Mouse (Mus musculus): ENCODE measurements around the gene D430041D05Rik. TPM values are rescaled to one million over a fixed set of nuclear protein-coding genes. Genes with fewer than 3 reads are reported as not detected.
"Not testable (repeated sequence)": the region's sequence is repeated elsewhere in the genome, so short reads cannot be mapped to it uniquely, and the experiment has no call there.

D430041D05Rik gene
- total RNA-seq, 2 experiments from 2014 or later = 0.03 TPM

DNA sequence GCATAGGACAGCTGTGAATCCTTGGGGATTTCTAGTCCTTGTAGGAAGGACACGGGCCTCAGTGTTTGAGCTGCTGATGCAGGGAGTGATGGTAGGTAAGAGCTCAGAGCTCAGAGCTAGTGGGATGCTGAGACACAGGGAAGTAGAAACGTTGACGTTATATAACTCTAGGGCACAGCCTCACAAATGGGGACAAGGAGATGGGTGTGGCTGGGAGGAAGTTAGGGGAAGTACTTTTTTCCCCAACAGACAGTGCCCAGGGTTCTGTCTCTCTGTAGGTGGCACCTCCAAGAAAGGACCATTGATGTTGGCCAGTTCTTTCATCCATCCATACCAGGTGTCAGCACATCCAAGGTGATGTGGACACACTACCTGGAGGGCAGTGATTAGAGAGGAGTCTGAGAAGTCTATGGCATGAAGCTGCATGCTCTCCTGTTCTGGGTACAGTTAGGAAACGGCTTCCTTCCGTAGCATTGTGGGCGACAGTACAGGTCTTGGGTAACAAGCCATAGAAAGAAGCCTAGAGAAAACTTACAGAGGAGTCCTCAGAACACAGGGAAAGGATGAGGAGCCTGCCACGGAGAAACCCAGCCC lies 278.4 kb downstream of the D430041D05Rik start:
- intact Hi-C loops (cut with DNase I) = no loop called here
- DNase-seq (ENCODE audit: low spot score) = no peak

DNA sequence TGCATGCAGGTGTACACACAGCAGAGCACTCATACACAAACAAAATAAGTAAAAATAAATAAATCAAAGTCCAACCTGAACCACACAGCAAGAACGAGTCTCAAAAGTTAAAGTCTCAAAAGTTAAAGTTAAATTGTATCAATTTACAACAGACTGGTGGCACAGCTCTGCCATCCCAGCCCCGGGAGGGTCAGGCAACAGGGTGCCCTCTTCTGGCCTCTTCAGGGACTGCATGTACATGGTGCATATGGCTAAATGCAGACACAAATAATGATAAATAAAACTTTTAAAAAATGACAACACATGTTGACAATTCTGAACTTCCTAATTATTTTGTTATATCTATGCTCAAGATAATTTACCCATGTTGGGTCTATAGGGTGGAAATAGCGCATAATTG lies 279.8 kb downstream of the D430041D05Rik start:
- no peak for DNase-seq (ENCODE audit: low spot score)
- intact Hi-C loops (cut with DNase I) = no loop called here

DNA sequence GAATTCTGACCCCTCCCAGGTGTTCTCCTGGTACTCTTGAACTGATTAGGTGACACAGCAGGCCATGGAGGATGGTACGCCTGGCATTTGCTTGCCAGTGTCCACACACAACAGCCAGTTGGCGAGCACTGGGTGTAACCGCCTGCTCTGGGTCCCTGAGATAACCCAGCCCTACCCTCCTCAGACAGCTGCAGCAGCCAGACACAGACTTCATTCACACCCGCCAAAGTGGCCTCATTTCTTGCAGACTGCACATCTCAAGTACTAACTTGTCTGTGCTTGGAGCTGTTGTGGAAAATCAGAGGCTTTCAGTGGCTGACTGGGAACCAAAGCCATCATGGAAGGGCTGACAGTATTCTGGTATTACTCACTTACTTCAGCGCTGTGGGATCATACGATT lies 280.6 kb downstream of the D430041D05Rik start:
- intact Hi-C loops (cut with DNase I) = no loop called here
- DNase-seq (ENCODE audit: low spot score) = no peak

DNA sequence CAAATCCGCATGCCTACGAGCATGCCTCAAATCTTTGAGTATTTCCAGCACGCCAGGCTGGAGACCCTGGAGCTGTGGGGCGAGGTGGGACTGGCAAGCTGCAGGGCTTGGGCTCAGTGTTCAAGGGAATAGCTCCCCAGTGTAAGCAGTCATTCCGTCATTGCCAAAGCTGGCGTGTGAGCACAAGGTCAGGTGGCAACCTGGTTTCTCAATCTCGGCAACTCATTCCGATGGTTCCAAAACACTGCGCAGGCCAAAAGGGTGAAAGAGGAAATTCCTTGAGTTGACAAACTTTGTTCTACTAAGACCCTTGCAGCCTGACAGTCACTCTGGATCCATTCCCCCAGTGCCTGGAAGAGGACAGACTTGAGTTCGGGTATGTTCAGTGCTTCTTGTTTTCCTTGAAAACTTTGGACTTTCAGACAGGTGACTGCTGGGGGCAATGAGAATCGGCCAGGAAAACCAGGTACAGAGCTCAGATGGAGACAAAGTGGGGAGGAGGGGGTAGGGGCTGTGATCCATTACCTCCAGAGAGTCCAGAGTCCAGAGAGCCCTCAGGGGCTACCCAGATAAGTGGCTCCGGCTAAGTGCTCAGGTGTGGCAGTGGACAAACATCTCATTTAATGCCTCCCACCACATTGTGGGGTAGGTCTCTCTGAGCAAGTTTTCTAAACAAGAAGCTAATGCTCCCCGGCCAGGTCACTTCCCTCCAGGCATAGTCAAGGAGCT lies 281.8 kb downstream of the D430041D05Rik start:
- intact Hi-C loops (cut with DNase I) = loop anchor here (5.0 kb wide), 2 partner anchors 87 to 463 kb away; partner anchors contain the start of gene Cstf3
- no peak for DNase-seq (ENCODE audit: low spot score)

DNA sequence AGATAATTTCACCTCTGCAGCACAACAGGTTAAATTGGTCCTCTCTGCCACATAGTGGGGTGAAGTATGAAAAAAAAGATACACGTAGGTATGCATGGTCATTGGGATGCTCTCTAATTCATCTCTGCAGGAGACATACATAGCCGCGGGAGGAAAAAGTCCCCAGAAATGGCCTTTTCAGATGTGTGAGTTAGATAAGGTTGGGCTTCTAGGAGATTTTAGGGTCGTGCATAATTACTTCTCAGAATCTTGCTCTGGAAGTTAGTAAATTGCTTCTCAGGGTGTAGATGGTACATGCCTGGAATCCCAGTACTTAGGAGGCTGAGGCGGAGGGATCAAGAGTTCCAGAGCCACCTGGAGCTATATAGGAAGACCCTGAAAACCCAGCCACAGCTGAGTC lies 286.7 kb downstream of the D430041D05Rik start:
- intact Hi-C loops (cut with DNase I) = no loop called here
- DNase-seq (ENCODE audit: low spot score) = no peak

DNA sequence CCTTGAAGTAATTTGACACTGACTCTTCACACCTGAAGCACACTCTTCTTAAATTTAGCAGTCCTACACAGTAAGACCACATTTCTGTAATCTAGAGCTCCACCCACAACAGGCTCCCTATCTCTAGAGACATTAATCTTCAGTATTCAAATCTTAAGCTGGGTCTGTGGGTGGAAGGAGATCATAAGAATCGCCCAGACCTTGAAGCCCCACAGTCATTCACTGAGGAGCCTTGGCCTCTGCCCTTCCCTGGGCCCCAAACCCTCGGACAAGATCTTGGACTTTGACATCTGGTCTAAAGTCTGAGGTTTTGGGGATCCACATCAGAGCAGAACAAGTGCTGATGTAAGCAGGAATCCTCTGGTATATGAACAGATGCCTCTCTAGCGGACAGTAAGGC lies 287.3 kb downstream of the D430041D05Rik start:
- no peak for DNase-seq (ENCODE audit: low spot score)
- intact Hi-C loops (cut with DNase I) = loop anchor here (2.0 kb wide), 1 partner anchor 27 kb away; no protein-coding TSS in a partner anchor

DNA sequence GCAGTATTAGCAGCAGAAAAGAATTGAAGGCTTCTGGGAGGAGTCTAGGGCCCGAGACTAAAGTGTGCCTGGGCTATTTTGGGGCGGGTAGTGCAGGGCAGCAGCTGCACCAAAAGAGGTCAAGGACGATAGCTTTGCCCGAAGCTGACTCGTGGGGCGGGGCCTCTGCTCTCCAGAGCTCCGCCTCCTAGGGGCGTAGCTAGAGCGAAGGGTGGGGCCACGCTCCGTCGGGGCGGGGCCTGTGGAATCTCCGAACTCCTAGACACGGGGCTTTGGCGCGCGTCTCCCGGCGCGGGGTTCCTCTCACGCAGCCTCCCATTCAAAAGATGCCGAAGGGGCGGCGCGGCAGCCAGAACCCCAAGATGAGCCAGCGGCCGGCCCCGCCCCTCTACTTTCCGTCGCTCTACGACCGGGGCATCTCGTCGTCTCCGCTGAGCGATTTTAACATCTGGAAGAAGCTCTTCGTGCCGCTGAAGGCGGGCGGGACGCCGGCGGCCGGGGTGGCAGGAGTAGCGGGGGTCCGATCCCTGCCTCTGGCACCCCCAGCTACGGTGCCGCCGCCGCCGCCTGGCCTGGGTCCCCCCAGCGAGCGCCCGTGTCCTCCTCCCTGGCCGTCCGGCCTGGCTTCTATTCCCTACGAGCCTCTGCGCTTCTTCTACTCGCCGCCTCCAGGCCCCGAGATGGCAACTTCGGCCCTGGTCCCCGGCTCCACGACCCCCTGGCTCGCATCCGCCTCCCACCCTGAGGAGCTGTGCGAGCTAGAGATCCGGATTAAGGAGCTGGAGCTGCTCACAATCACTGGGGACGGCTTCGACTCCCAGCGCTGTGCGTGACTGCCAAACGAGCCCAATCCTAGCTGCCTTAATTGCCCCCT lies 288.1 kb downstream of the D430041D05Rik start, which contains the start of gene A930018P22Rik:
Gene A930018P22Rik (plus strand): TSS at position 265 of the 874 bp plus-strand sequence.
- intact Hi-C loops (cut with DNase I) = loop anchor here (2.0 kb wide), 1 partner anchor 26 kb away; no protein-coding TSS in a partner anchor
- DNase-seq (ENCODE audit: low spot score) = peak; percentile 86

DNA sequence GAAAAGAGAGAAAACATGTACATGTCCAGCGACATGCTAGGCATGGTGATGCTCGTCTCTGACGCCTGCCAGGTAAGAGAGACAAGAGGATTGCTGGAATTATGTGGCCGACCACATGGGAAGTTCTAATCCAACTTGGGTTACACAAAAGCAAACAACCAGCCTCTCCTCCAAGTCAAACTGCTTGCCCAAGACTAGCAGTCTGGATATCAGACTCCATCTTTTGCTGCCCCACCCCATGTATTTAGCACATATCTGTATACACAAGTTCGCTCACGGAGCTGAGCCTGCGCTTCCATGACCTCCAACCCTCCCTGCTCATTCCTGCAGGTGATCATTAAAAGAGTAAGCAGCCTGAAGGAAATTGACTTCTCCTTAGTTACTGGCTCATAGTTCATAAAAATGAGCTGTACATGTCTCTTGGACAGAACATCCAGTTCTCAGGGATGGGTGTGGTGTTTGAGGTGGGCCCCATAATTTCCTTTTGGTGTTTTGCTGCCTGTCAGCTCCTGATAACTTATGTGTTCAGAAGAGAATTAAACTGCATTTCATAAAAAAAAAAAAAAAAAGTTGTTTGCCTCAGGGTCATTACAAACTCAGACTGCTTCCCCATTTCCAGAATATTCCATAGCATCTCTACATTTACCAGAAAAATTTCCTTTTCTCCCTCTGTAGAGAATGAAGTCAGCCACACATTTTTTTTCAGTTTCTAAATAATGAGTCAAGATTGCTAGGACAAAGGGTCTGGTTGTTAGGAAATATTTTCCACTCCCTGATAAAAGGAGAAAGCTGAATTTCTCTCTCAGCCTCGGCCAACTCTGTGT lies 288.9 kb downstream of the D430041D05Rik start:
- no peak for DNase-seq (ENCODE audit: low spot score)
- intact Hi-C loops (cut with DNase I) = loop anchor here (2.0 kb wide), 1 partner anchor 25 kb away; no protein-coding TSS in a partner anchor

DNA sequence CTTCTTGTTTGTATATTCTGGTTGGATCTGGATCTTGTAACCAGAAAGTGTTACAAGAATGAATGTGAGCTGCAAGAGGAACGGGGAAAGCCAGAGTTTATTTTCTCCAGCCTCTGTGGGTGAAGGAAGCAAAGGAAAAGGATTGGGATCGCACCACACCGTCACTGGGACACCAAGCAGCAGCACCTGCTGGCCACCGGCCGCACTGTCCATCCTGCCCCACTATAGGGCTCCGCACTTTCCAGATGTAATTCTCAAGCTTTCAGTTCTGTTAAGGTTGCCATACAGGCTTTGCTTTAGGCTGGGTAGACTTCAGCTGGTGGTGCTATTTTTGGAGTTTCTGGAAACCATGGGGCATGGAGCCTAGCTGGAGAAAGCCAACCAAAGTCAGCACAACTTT lies 290.5 kb downstream of the D430041D05Rik start:
- no peak for DNase-seq (ENCODE audit: low spot score)
- intact Hi-C loops (cut with DNase I) = no loop called here

DNA sequence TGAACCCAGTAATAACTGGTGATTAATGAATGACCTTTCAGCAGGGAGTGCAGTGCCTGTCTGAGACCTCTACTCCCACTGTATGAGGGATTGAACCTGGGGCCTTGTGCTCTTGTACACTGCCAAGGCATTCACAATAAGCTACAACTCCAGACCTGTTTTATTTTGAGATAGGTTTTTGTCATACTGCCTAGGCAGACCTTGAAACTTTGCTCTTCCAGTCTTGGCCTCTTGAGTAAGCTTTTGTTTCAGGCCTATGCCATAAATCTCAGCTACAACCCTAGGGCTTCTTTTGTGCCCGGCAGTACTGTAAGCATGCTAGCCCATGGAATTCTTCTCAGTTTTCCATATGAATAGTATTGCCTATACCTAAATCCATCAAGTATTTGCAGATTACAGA lies 291.7 kb downstream of the D430041D05Rik start:
- intact Hi-C loops (cut with DNase I) = no loop called here
- no peak for DNase-seq (ENCODE audit: low spot score)

DNA sequence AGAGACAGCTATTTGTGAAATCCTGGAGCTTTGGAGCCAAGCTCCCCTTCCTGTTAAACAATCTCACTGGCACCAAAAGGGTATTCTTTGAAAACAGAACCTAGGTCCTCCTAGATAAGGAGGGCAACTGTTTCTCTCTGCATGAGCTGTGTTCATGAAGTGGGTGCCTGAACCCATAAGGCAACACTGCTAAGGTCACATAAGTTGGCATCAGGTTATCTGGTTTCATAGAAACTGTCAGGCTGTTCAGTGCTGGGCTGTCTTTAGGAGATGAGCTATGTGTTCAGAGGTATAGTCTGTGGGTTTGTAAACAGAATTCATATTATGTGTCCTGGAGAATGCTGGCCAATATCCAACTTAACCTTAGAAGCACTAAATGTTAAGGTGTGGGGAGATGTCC lies 293.6 kb downstream of the D430041D05Rik start:
- intact Hi-C loops (cut with DNase I); DNase-seq (ENCODE audit: low spot score): not testable (repeated sequence)

DNA sequence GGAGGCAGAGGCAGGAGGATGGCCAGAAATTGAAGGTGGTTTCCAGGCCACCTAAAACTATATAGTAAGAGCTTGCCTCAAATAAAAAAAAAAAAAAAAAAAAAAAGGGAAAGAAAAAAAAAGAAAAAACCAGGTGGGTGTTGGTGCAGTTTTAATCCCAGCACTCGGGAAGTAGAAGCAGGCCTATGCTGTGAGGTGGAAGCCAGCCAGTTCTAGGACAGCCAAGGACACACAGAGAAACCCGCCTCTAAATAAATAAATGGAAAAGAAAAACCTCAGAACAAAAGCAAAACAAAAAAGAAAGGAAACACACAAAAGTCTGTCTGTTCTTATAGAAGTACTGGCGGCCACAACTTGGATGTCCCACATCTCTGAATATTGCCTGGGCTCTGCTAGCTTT lies 295.9 kb downstream of the D430041D05Rik start:
- intact Hi-C loops (cut with DNase I) = no loop called here
- no peak for DNase-seq (ENCODE audit: low spot score)

DNA sequence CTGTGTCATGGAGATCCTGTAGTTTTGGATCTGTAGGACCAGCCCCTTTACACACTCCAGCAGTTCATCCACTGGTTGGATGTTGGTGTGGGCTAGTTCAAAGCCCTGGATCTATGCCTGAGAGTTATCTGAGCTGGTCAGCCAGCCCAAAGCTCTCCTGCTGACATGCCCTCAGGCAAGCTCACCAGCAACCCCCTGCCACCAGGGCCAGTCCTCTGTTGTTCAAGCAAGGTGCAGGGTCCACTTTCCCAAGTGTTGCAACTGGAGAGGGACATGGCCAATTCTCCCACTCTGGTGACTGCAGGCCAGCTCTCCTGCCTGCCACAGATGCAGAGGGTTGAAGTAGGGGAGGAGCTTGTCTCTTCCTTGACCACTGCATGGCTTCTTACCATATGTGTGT lies 297.2 kb downstream of the D430041D05Rik start:
- intact Hi-C loops (cut with DNase I); DNase-seq (ENCODE audit: low spot score): not testable (repeated sequence)

DNA sequence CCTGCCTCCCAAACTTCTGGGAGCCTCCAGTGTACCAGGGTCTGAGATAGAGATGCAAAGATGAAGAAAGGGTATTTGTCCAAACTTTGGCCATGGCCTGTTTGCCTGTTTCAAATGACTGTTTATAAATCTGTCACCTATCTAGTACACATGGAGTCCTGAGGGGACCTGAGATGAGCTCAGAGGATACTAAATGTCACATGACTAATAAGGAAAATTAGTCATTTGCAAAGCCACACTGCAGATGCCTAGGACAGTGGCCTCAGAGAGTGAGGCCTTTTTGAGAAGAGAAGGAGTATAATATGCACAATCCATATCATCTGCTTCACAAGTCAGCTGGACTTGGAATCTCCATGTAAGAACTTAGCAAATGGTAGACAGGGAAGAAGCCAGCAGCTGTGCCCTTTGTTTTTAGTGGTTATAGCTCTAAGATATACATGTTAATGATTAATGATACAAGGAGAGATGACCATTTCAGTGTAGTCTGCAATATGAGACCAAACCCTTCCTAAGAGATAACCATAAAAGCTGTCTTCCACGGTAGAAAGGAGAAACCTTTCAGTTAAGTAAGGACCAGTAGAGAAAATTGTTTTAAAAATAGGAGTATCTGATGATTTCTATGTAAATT lies 299.5 kb downstream of the D430041D05Rik start:
- intact Hi-C loops (cut with DNase I); DNase-seq (ENCODE audit: low spot score): not testable (repeated sequence)

DNA sequence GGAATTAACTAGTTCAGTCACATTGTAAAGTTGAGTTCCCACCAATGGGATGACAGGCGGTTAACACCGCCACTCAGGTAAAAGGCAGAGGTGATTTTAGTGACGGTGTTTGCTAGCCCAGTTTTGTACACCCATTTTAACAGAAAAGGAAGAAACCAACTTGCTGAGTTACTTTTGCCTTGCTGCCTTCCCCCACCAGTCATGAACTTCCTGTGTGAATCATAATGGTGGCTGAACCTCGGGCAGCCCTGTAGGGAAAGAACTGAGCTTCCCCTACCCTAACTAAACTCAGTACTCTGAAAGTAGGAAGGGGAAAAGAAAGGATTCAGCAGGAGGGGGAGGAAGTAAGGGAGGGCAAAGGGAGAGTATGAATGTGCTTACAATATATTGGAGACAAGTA lies 300.8 kb downstream of the D430041D05Rik start:
- intact Hi-C loops (cut with DNase I) = no loop called here
- DNase-seq (ENCODE audit: low spot score) = no peak

DNA sequence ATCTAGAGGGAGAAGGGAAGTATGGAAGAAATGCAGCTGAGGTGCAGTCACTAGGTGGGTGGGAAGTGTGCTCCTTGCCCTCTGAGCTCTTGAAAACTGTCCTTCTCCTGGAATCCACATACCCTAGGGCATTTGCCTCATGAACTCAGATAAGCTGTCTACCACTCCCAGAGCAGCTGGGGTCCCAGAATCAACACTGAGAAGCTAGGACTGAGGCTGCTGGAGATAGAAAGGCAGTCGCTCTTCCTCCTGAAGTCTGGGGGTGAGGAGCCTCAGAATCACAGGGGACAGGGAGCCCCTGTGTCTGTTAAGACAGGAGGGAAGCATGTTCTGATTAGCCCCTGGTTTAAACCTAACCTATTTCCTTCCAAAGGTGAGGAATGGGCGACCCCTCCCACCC lies 301.3 kb downstream of the D430041D05Rik start:
- no peak for DNase-seq (ENCODE audit: low spot score)

DNA sequence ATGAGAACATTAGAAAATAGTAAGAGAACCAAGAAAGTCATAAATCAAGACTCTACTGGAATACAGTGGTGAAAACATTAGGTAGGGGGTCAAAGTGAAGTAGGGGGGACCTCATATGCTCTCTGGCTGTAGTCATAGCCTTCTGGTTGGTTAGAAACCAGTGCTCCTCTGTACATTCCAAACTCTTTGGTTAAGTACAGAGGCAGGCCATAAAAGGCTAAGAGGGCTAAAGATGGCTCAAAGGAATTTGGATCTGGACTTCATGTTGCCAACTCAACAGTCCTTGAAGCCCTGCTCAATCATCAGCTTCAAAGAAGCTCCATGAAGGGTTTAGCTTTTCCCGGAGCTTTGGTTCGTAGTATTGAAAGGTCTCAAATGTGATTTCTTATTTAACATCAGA lies 301.8 kb downstream of the D430041D05Rik start:
- intact Hi-C loops (cut with DNase I); DNase-seq (ENCODE audit: low spot score): not testable (repeated sequence)

More for the DNA sequence above, 301.3 kb downstream of the D430041D05Rik start:
- intact Hi-C loops (cut with DNase I) = no loop called here

DNA sequence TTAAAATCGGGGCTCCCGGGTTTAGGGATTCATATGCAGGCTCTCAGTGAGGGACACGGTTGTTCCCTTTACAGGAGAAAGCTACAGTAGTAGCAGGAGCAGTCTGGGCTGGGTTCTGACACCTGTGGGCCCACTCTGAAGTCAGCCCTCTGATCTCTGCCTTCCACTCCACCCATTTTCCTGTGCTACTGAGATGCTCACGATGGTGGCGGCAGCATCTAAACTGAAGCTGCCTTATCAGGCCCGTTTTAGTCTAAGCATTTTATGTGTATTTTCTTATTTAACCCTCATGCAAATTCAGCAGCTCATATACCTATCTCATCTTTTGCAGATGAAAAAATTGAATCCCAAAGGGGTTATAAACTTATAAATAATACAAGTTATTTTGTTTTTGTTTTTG lies 306.0 kb downstream of the D430041D05Rik start:
- intact Hi-C loops (cut with DNase I) = no loop called here
- no peak for DNase-seq (ENCODE audit: low spot score)

DNA sequence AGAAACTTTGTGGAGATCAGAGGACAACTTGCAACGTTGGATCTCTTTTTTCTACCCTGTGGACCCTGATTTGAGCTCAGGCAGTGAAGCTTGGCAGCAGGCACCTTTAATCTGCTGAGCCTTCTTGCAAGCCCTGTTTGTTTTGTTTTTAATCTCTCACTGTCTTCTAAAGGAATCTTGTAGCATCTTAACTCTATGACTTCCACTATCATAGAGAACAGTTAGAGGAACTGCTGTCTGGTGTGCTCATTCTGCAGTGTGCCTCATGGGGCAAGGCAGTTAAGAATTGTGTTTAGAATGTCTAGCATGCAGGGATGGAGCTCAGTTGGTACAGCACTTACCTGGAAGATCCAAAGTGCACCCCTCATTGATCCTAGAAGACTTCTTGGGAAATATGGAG lies 310.9 kb downstream of the D430041D05Rik start:
- DNase-seq (ENCODE audit: low spot score) = no peak
- intact Hi-C loops (cut with DNase I) = loop anchor here (10.0 kb wide), 1 partner anchor 65 kb away; no protein-coding TSS in a partner anchor
